Mouse (Mus musculus) kidney, adult 2 months (tissue): Measurements from ENCODE around the gene Hist1h2bk.
"Not testable (repeated sequence)": the region's sequence is repeated elsewhere in the genome, so short reads cannot be mapped to it uniquely, and the experiment has no call there.

Source experiments
- CTCF ChIP-seq: fragments of 200-500 bp; conservative IDR thresholded peaks from 2 replicates; pipeline ENCODE4 v1.5.1; 2011; ENCODE audit warnings: low read depth, mild to moderate bottlenecking, control low read depth, low read length, moderate library complexity, mixed read lengths; ENCODE audit not compliant: insufficient read depth, insufficient read length
- POLR2A ChIP-seq: fragments of 200-500 bp; IDR thresholded peaks from one replicate; pipeline ENCODE4 v1.6.1; 2011; ENCODE audit warnings: low read depth, low read length, control low read depth

DNA sequence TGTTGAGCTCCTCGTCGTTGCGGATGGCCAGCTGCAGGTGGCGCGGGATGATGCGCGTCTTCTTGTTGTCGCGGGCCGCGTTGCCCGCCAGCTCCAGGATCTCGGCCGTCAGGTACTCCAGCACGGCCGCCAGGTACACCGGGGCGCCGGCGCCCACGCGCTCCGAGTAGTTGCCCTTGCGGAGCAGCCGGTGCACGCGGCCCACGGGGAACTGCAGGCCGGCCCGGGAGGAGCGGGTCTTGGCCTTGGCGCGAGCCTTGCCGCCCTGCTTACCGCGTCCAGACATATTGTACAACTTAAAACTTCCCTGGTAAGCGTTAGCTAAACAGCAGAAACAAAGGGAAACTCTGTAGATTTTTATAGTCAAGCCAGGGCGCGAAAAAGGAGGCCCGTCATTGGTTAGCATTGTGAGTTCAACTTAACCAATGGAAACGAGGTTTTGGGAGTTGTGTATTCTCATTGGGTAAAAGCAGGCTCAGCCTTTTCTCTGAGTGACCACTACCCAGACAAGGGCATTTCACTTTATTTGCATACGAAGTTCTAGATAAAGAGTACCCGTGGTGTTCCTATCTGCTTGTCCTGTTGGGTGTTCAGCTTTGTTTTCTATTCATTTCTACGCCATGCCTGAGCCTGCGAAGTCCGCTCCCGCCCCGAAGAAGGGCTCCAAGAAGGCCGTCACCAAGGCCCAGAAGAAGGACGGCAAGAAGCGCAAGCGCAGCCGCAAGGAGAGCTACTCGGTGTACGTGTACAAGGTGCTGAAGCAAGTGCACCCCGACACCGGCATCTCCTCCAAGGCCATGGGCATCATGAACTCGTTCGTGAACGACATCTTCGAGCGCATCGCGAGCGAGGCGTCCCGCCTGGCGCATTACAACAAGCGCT, at the start of gene Hist1h2bk, which contains the start of gene Hist1h2ah:
- TF ChIP-seq POLR2A, CTCF: not testable (repeated sequence)
